Mouse (Mus musculus): ENCODE data around the gene Ncam1.
A peak's percentile ranks its signal among the peaks of the same experiment; 100 is the strongest.

DNA sequence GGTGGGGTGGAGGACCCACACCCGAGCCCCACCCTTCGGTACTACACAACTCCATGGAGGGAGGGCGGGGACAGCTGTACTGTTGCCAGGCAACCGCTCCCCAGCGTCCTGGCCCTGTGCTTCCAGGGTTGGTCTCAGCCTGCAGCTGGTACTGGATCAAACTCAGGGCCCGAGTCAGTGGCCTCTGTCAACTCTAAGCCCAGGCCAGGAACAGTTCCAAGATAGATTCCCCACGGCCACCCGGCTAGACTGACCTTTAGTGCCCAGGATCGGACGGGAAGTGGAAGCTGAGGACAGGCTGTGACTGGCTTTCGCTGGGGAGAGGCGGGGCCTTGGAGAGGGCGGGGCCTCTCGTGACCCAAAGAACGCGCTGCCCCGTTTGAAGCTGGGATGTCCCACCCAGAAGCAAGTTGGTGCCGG, 312.8 kb downstream of the Ncam1 start, which contains the start of gene Ttc12:
- 0 out of 2 replicates have a peak, but pooled peaks have one; percentile 10 for TF ChIP-seq POLR2A (IDR thresholded peaks at IDR 0.05; ENCODE audit: control insufficient read depth, extremely low read depth, insufficient read depth, low read length, poor library complexity)
- no peak for TF ChIP-seq CTCF (IDR thresholded peaks at IDR 0.05; ENCODE audit: borderline replicate concordance, control insufficient read depth, extremely low read depth, insufficient read depth, low read length, poor library complexity)

Data from thymus, adult 2 months (tissue).